Mouse (Mus musculus): Measurements from ENCODE around the gene Scaf11.

DNA sequence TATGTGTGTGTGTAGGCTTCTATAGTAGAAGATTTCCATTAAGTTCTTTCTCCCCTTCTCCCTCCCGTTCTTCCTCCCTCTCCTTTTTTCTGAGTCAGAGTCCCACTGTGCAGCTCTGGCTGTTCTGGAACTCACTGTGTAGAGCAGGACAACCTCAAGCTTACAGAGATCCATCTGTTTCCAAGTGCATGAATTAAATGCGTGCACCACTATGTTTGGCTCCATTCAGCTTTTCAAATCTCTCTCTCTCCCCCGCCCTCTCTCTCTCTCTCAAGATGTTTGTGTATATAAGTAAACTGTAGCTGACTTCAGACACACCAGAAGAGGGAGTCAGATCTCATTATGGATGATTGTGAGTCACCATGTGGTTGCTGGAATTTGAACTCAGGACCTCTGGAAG lies 20.2 kb upstream of the Scaf11 start:
- no peak for TF ChIP-seq POLR2A (IDR thresholded peaks at IDR 0.05; ENCODE audit: borderline replicate concordance, extremely low read depth, insufficient read depth, insufficient read length, poor library complexity, severe bottlenecking)
- TF ChIP-seq CTCF (IDR thresholded peaks at IDR 0.05; ENCODE audit: borderline replicate concordance, extremely low read depth, insufficient read depth, insufficient read length) = no peak

All from brain, embryonic 14.5 days (tissue).